Mouse (Mus musculus) heart, embryonic 16.5 days (tissue): ENCODE measurements around the gene Coro1c. TPM values are rescaled to one million over a fixed set of nuclear protein-coding genes. Genes with fewer than 3 reads are reported as not detected.

Experiments used
- ATAC-seq: fragments of 200-750 bp; cut with Nextera tagmentation; replicated peaks from 2 replicates; pipeline ENCODE4 v1.8.0; 2017; ENCODE audit warnings: moderate number of reproducible peaks; ENCODE audit not compliant: insufficient read depth, low FRiP score; ENCODE audit errors: extremely low read depth
- H3K27ac ChIP-seq: fragments of 300-500 bp; sonication (generic); 2 replicates; pipeline ENCODE4 v1.5.1; 2014; ENCODE audit warnings: mild to moderate bottlenecking, low read length, control low read depth, moderate library complexity
- H3K27me3 ChIP-seq: fragments of 300-500 bp; sonication (generic); 2 replicates; pipeline ENCODE4 v1.6.1; 2014; ENCODE audit warnings: low read length, mixed read lengths; ENCODE audit not compliant: control insufficient read depth, insufficient read depth
- H3K36me3 ChIP-seq: fragments of 300-500 bp; sonication (generic); 2 replicates; pipeline ENCODE4 v1.6.1; 2014; ENCODE audit not compliant: control insufficient read depth, insufficient read depth
- H3K4me1 ChIP-seq: fragments of 300-500 bp; sonication (generic); 2 replicates; pipeline ENCODE4 v1.6.1; 2014; ENCODE audit warnings: low read length, mixed read lengths; ENCODE audit not compliant: control insufficient read depth, insufficient read depth
- H3K4me2 ChIP-seq: fragments of 300-500 bp; sonication (generic); 2 replicates; pipeline ENCODE4 v1.6.1; 2014; ENCODE audit warnings: low read depth, mild to moderate bottlenecking, control low read depth, low read length
- H3K4me3 ChIP-seq: fragments of 300-500 bp; sonication (generic); 2 replicates; pipeline ENCODE4 v1.5.1; 2014; ENCODE audit warnings: mild to moderate bottlenecking, control low read depth, low read length
- H3K9ac ChIP-seq: fragments of 300-500 bp; sonication (generic); 2 replicates; pipeline ENCODE4 v1.6.1; 2014; ENCODE audit warnings: low read length, control low read depth
- H3K9me3 ChIP-seq: fragments of 300-500 bp; sonication (generic); replicated peaks from 2 replicates; pipeline ENCODE4 v1.6.1; 2016; ENCODE audit warnings: low read length; ENCODE audit not compliant: control insufficient read depth
- WGBS: fragments of 180-500 bp; shearing (Covaris S2); extraction: QIAGEN DNeasy Blood & Tissue Kit; methylation state at CpG from one replicate; pipeline ENCODE4 v1.1.7; 2014; 5-methylcytosine and 5-hydroxymethylcytosine counted together
- polyA plus RNA-seq: library from polyadenylated mRNA; unstranded; fragments of >200 nt; fragmentation: Nextera tagmentation; extraction: Ambion mirVana; gene quantifications from 2 replicates; pipeline ENCODE4 v1.2.1, GENCODE M21; 2015

Coro1c gene
- 85.9 and 89.0 TPM in 2 replicates for polyA plus RNA-seq

- H3K9me3 ChIP-seq, result no peaks in the 10 kb centered on the region
- ATAC-seq, result peak; percentile 88
- H3K4me2 ChIP-seq, result peak within 1 kb of the TSS; percentile 83
- no peaks in the 10 kb centered on the region for H3K27me3 ChIP-seq
- no peaks in the 10 kb centered on the region for H3K36me3 ChIP-seq
- peak within 1 kb of the TSS; percentile 98 for H3K9ac ChIP-seq
- under 1% methylated on average over 68 of the region's 68 CpGs for WGBS
- H3K4me3 ChIP-seq, result peak within 1 kb of the TSS; percentile 96
- peak within 1 kb of the TSS; percentile 98 for H3K27ac ChIP-seq
- H3K4me1 ChIP-seq, result peaks cover 36% of the 10 kb centered on the region
Observed at GRCm38 (mm10) chr5:113908592-113909441, at the start of gene Coro1c. Gene Coro1c (minus strand): TSS chr5:113908758.

GRCm38 (mm10) chr5:113956510-113956909 lies 48.0 kb upstream of the Coro1c start:
- Histone ChIP-seq H3K36me3 (peaks cover 15% of the 10 kb centered on the region; the same call in 1 of the 2 replicates), H3K4me1 (peaks cover 24% of the 10 kb centered on the region), H3K27ac (no peak overlapping the region), H3K9ac (no peak overlapping the region), H3K27me3 (no peaks in the 10 kb centered on the region), H3K9me3 (no peaks in the 10 kb centered on the region), H3K4me3 (no peak overlapping the region), H3K4me2 (no peak overlapping the region)
- 11% methylated on average over 4 of the region's 4 CpGs for WGBS
- peak; percentile 30; the same call in 1 of the 2 replicates for ATAC-seq

- no peak for ATAC-seq
- no peaks in the 10 kb centered on the region for H3K27me3 ChIP-seq
- no peaks in the 10 kb centered on the region for H3K9me3 ChIP-seq
- H3K4me2 ChIP-seq, result no peak overlapping the region
- H3K36me3 ChIP-seq, result peaks cover 15% of the 10 kb centered on the region; the same call in 1 of the 2 replicates
- no peak overlapping the region for H3K27ac ChIP-seq
- H3K9ac ChIP-seq, result no peak overlapping the region
- 79% methylated on average over 8 of the region's 8 CpGs for WGBS
- no peak overlapping the region for H3K4me3 ChIP-seq
- H3K4me1 ChIP-seq, result peaks cover 32% of the 10 kb centered on the region
Observed at GRCm38 (mm10) chr5:113955691-113956090, 47.1 kb upstream of the Coro1c start.

GRCm38 (mm10) chr5:113955281-113955680 lies 46.7 kb upstream of the Coro1c start:
- no peaks in the 10 kb centered on the region for H3K9me3 ChIP-seq
- no peaks in the 10 kb centered on the region for H3K27me3 ChIP-seq
- peaks cover 33% of the 10 kb centered on the region for H3K4me1 ChIP-seq
- no peak overlapping the region for H3K27ac ChIP-seq
- ATAC-seq, result no peak
- peaks cover 16% of the 10 kb centered on the region for H3K36me3 ChIP-seq
- H3K4me2 ChIP-seq, result no peak overlapping the region
- WGBS, result 53% methylated on average over 5 of the region's 5 CpGs
- H3K9ac ChIP-seq, result no peak overlapping the region
- H3K4me3 ChIP-seq, result no peak overlapping the region

GRCm38 (mm10) chr5:113954421-113954820 lies 45.9 kb upstream of the Coro1c start:
- H3K36me3 ChIP-seq, result peaks cover 25% of the 10 kb centered on the region
- peak; percentile 70; the same call in 1 of the 2 replicates for ATAC-seq
- H3K27ac ChIP-seq, result peak overlapping the region; percentile 81
- H3K4me3 ChIP-seq, result no peak overlapping the region
- H3K4me2 ChIP-seq, result peak overlapping the region; percentile 37; the same call in 1 of the 2 replicates
- peaks cover 33% of the 10 kb centered on the region for H3K4me1 ChIP-seq
- H3K9me3 ChIP-seq, result no peaks in the 10 kb centered on the region
- 4% methylated on average over 7 of the region's 7 CpGs for WGBS
- H3K27me3 ChIP-seq, result no peaks in the 10 kb centered on the region
- H3K9ac ChIP-seq, result no peak overlapping the region

GRCm38 (mm10) chr5:113952519-113952918 lies 44.0 kb upstream of the Coro1c start:
- no peaks in the 10 kb centered on the region for H3K9me3 ChIP-seq
- WGBS, result 51% methylated on average over 10 of the region's 10 CpGs
- H3K4me2 ChIP-seq, result no peak overlapping the region
- H3K9ac ChIP-seq, result peak overlapping the region; percentile 11; the same call in 1 of the 2 replicates
- no peaks in the 10 kb centered on the region for H3K27me3 ChIP-seq
- ATAC-seq, result no peak
- peaks cover 33% of the 10 kb centered on the region for H3K4me1 ChIP-seq
- peaks cover 31% of the 10 kb centered on the region for H3K36me3 ChIP-seq
- H3K27ac ChIP-seq, result peak overlapping the region; percentile 78
- no peak overlapping the region for H3K4me3 ChIP-seq

- Histone ChIP-seq H3K27me3 (no peaks in the 10 kb centered on the region), H3K4me1 (peaks cover 33% of the 10 kb centered on the region), H3K4me2 (no peak overlapping the region), H3K9me3 (0 out of 2 replicates have a peak, but pooled peaks cover 4% of the 10 kb centered on the region), H3K36me3 (peaks cover 35% of the 10 kb centered on the region), H3K4me3 (no peak overlapping the region), H3K27ac (peak overlapping the region; percentile 78), H3K9ac (peak overlapping the region; percentile 45)
- WGBS, result 11% methylated on average over 11 of the region's 11 CpGs
- 0 out of 2 replicates have a peak, but pooled peaks have one; percentile 2 for ATAC-seq
Observed at GRCm38 (mm10) chr5:113951693-113952071, 43.1 kb upstream of the Coro1c start.

GRCm38 (mm10) chr5:113950786-113951692 lies 42.5 kb upstream of the Coro1c start:
- Histone ChIP-seq H3K9me3 (0 out of 2 replicates have a peak, but pooled peaks cover 4% of the 10 kb centered on the region), H3K27ac (peak overlapping the region; percentile 78), H3K4me1 (peaks cover 33% of the 10 kb centered on the region), H3K9ac (peak overlapping the region; percentile 45), H3K36me3 (peaks cover 40% of the 10 kb centered on the region), H3K4me2 (no peak overlapping the region), H3K27me3 (no peaks in the 10 kb centered on the region), H3K4me3 (no peak overlapping the region)
- 63% methylated on average over 19 of the region's 19 CpGs for WGBS
- ATAC-seq, result peak; percentile 1; the same call in 1 of the 2 replicates
